Mouse (Mus musculus) megakaryocyte progenitor cell, adult 5-6 weeks (primary cell): ENCODE data around the gene Lin7a. TPM values are rescaled to one million over a fixed set of nuclear protein-coding genes. Genes with fewer than 3 reads are reported as not detected.
"Not testable (repeated sequence)": the region's sequence is repeated elsewhere in the genome, so short reads cannot be mapped to it uniquely, and the experiment has no call there.

ENCODE experiments used
- ATAC-seq: replicated peaks from 2 replicates; pipeline ENCODE4 v1.8.0; 2016; ENCODE audit warnings: mild to moderate bottlenecking, moderate TSS enrichment, inconsistent platforms; ENCODE audit not compliant: poor library complexity
- total RNA-seq, 2 experiments: library from RNA; stranded (forward) in 1 of 2; stranded (reverse) in 1 of 2; fragments of 157-497, 149-512 nt in 1 of 2; fragments of 200-1000 nt in 1 of 2; gene quantifications; 2 replicates each; pipeline versions ENCODE4 v1.2.3 to v1.2.4; 2015 to 2017

Lin7a gene
- total RNA-seq, 2 experiments from 2014 or later, result not detected

- no peak for ATAC-seq
Measured at GRCm38 (mm10) chr10:107236211-107236610, 35.3 kb upstream of the Lin7a start.

GRCm38 (mm10) chr10:107237076-107237475 is 34.4 kb upstream of the Lin7a start:
- no peak for ATAC-seq

- no peak for ATAC-seq
Measured at GRCm38 (mm10) chr10:107237736-107238135, 33.8 kb upstream of the Lin7a start.

GRCm38 (mm10) chr10:107238151-107238860 is 33.2 kb upstream of the Lin7a start:
- no peak for ATAC-seq

- no peak for ATAC-seq
Measured at GRCm38 (mm10) chr10:107238861-107239435, 32.5 kb upstream of the Lin7a start.

- no peak for ATAC-seq
Measured at GRCm38 (mm10) chr10:107239651-107240330, 31.7 kb upstream of the Lin7a start.

GRCm38 (mm10) chr10:107240446-107240845 is 31.0 kb upstream of the Lin7a start:
- ATAC-seq, result no peak

GRCm38 (mm10) chr10:107240986-107241385 is 30.5 kb upstream of the Lin7a start:
- no peak for ATAC-seq

- no peak for ATAC-seq
Measured at GRCm38 (mm10) chr10:107241406-107241805, 30.1 kb upstream of the Lin7a start.

- not testable (repeated sequence) for ATAC-seq
Measured at GRCm38 (mm10) chr10:107241999-107242398, 29.5 kb upstream of the Lin7a start.

- ATAC-seq, result no peak
Measured at GRCm38 (mm10) chr10:107242696-107243400, 28.6 kb upstream of the Lin7a start.

- ATAC-seq, result no peak
Measured at GRCm38 (mm10) chr10:107244211-107244610, 27.3 kb upstream of the Lin7a start.

- no peak for ATAC-seq
Measured at GRCm38 (mm10) chr10:107244691-107245530, 26.6 kb upstream of the Lin7a start.

- no peak for ATAC-seq
Measured at GRCm38 (mm10) chr10:107245531-107245840, 26.0 kb upstream of the Lin7a start.

GRCm38 (mm10) chr10:107245961-107246460 is 25.5 kb upstream of the Lin7a start:
- ATAC-seq, result no peak

- ATAC-seq, result no peak
Measured at GRCm38 (mm10) chr10:107247001-107247670, 24.4 kb upstream of the Lin7a start.

- ATAC-seq, result no peak
Measured at GRCm38 (mm10) chr10:107248481-107248880, 23.0 kb upstream of the Lin7a start.

- ATAC-seq, result no peak
Measured at GRCm38 (mm10) chr10:107249056-107249455, 22.4 kb upstream of the Lin7a start.

- ATAC-seq, result no peak
Measured at GRCm38 (mm10) chr10:107249606-107250186, 21.8 kb upstream of the Lin7a start.
